Mouse (Mus musculus) hindbrain, embryonic 15.5 days (tissue): ENCODE measurements around the gene Chrna4. TPM values are rescaled to one million over a fixed set of nuclear protein-coding genes. Genes with fewer than 3 reads are reported as not detected.

ENCODE experiments used
- ATAC-seq: fragments of 200-750 bp; cut with Nextera tagmentation; 2 replicates; pipeline ENCODE4 v1.8.0; 2017; ENCODE audit warnings: low read depth, moderate number of reproducible peaks, moderate TSS enrichment; ENCODE audit not compliant: low FRiP score
- H3K27ac ChIP-seq: fragments of 300-500 bp; sonication (generic); replicated peaks from 2 replicates; pipeline ENCODE4 v1.5.1; 2015; ENCODE audit warnings: mild to moderate bottlenecking, inconsistent platforms
- H3K27me3 ChIP-seq: fragments of 300-500 bp; sonication (generic); 2 replicates; pipeline ENCODE4 v1.6.1; 2015; ENCODE audit warnings: control low read depth, inconsistent platforms
- H3K36me3 ChIP-seq: fragments of 300-500 bp; sonication (generic); 2 replicates; pipeline ENCODE4 v1.6.1; 2015; ENCODE audit warnings: control low read depth, inconsistent platforms
- H3K4me1 ChIP-seq: fragments of 300-500 bp; sonication (generic); replicated peaks from 2 replicates; pipeline ENCODE4 v1.6.1; 2015; ENCODE audit warnings: control low read depth, inconsistent platforms
- H3K4me2 ChIP-seq: fragments of 300-500 bp; sonication (generic); 2 replicates; pipeline ENCODE4 v1.6.1; 2015; ENCODE audit warnings: moderate library complexity, mild to moderate bottlenecking, inconsistent platforms
- H3K4me3 ChIP-seq: fragments of 300-500 bp; sonication (generic); 2 replicates; pipeline ENCODE4 v1.5.1; 2015; ENCODE audit warnings: mild to moderate bottlenecking, inconsistent platforms
- H3K9ac ChIP-seq: fragments of 300-500 bp; sonication (generic); 2 replicates; pipeline ENCODE4 v1.6.1; 2015; ENCODE audit warnings: inconsistent platforms
- H3K9me3 ChIP-seq: fragments of 300-500 bp; sonication (generic); 2 replicates; pipeline ENCODE4 v1.6.1; 2016; ENCODE audit warnings: control low read depth, inconsistent platforms
- WGBS: fragments of 180-500 bp; shearing (Covaris S2); methylation state at CpG from one replicate; pipeline ENCODE4 v1.1.7; 2015; 5-methylcytosine and 5-hydroxymethylcytosine counted together
- polyA plus RNA-seq: library from polyadenylated mRNA; unstranded; fragments of >200 nt; fragmentation: Nextera tagmentation; extraction: Ambion mirVana; gene quantifications from 2 replicates; pipeline ENCODE4 v1.2.1, GENCODE M21; 2015

Chrna4 gene
- polyA plus RNA-seq, 1 experiment from 2014 or later, result 40.7 TPM

GRCm38 (mm10) chr2:181035186-181035585 is 8.2 kb downstream of the Chrna4 start:
- no peak for ATAC-seq
- peaks cover 24% of the 10 kb centered on the region for H3K4me1 ChIP-seq
- H3K9me3 ChIP-seq, result no peaks in the 10 kb centered on the region
- no peaks in the 10 kb centered on the region for H3K27me3 ChIP-seq
- H3K27ac ChIP-seq, result no peak overlapping the region
- H3K4me2 ChIP-seq, result no peak overlapping the region
- H3K36me3 ChIP-seq, result no peaks in the 10 kb centered on the region; the same call in 1 of the 2 replicates
- no peak overlapping the region for H3K9ac ChIP-seq
- 92% methylated on average over 7 of the region's 7 CpGs for WGBS
- H3K4me3 ChIP-seq, result no peak overlapping the region

DNA sequence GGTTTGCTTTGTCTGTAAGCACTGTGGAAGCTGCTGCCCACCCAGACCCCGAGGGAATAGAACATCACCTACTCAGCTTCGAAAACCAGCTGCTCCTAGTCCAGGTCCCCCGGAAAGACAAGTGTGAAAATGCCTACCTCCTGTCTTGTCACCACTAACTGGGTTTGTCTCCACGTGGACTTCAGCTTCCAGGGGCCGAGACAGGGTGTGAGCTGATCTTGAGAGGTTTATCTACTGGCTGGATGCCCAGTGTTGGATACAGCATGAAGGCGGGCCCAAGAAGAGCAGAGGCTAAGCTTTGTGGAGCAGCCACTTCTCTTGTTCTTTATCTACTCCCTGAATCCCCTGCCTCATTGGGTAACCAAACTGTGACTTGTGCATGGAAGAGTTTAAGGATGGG is 10.0 kb downstream of the Chrna4 start:
- no peak for ATAC-seq
- H3K4me1 ChIP-seq, result peaks cover 12% of the 10 kb centered on the region
- WGBS, result 55% methylated on average over 6 of the region's 6 CpGs
- H3K4me2 ChIP-seq, result no peak overlapping the region
- H3K27me3 ChIP-seq, result no peaks in the 10 kb centered on the region
- H3K9me3 ChIP-seq, result no peaks in the 10 kb centered on the region
- no peak overlapping the region for H3K9ac ChIP-seq
- H3K36me3 ChIP-seq, result no peaks in the 10 kb centered on the region; the same call in 1 of the 2 replicates
- H3K4me3 ChIP-seq, result no peak overlapping the region
- H3K27ac ChIP-seq, result no peak overlapping the region

DNA sequence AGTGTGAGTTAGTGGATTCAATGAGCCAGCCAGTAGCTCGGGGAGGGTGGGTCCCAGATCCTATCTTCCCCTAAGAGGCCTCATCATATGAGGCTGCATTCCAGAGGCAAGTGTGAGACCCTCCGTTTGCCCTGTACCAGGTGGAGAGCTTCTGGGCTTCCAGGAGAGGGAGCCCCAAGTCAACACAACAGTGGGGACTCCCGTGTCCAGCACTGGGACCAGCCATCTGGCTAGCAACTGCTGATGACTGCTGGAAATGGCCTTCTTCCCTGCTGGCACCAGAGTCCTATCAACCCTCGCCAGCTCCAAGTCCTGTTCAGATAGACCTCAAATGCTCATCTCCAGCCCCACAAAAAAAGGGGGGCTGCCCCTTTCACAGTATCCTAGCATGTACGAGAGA is 10.9 kb downstream of the Chrna4 start:
- no peak overlapping the region for H3K9ac ChIP-seq
- H3K4me2 ChIP-seq, result no peak overlapping the region
- ATAC-seq, result 0 out of 2 replicates have a peak, but pooled peaks have one; percentile 55

GRCm38 (mm10) chr2:181031406-181031934 is 11.9 kb downstream of the Chrna4 start:
- Histone ChIP-seq H3K9ac (no peak overlapping the region), H3K4me2 (no peak overlapping the region), H3K27me3 (no peaks in the 10 kb centered on the region), H3K4me3 (no peak overlapping the region), H3K4me1 (peaks cover 7% of the 10 kb centered on the region; the same call in 1 of the 2 replicates), H3K27ac (no peak overlapping the region), H3K36me3 (no peaks in the 10 kb centered on the region; the same call in 1 of the 2 replicates), H3K9me3 (no peaks in the 10 kb centered on the region)
- no peak for ATAC-seq
- 83% methylated on average over 11 of the region's 11 CpGs for WGBS

More for the DNA sequence above, 10.9 kb downstream of the Chrna4 start:
- 46% methylated on average over 5 of the region's 5 CpGs for WGBS
- Histone ChIP-seq H3K4me1 (peaks cover 3% of the 10 kb centered on the region; the same call in 1 of the 2 replicates), H3K27me3 (no peaks in the 10 kb centered on the region), H3K9me3 (no peaks in the 10 kb centered on the region), H3K27ac (no peak overlapping the region), H3K36me3 (no peaks in the 10 kb centered on the region; the same call in 1 of the 2 replicates), H3K4me3 (no peak overlapping the region)

- Histone ChIP-seq H3K27ac (no peak overlapping the region), H3K4me3 (no peak overlapping the region), H3K9me3 (no peaks in the 10 kb centered on the region), H3K36me3 (no peaks in the 10 kb centered on the region), H3K9ac (no peak overlapping the region), H3K4me1 (no peaks in the 10 kb centered on the region), H3K27me3 (no peaks in the 10 kb centered on the region), H3K4me2 (no peak overlapping the region)
- WGBS, result 52% methylated on average over 5 of the region's 5 CpGs
- no peak for ATAC-seq
Measured at GRCm38 (mm10) chr2:181008339-181008738, 35.0 kb downstream of the Chrna4 start.

GRCm38 (mm10) chr2:181007054-181007453 is 36.3 kb downstream of the Chrna4 start:
- Histone ChIP-seq H3K36me3 (no peaks in the 10 kb centered on the region), H3K9ac (no peak overlapping the region), H3K4me1 (no peaks in the 10 kb centered on the region), H3K4me2 (no peak overlapping the region), H3K4me3 (no peak overlapping the region), H3K27me3 (no peaks in the 10 kb centered on the region), H3K27ac (no peak overlapping the region), H3K9me3 (no peaks in the 10 kb centered on the region)
- ATAC-seq, result no peak
- 23% methylated on average over 4 of the region's 4 CpGs for WGBS

GRCm38 (mm10) chr2:180996905-180997304 is 46.4 kb downstream of the Chrna4 start:
- Histone ChIP-seq H3K27ac (no peak overlapping the region), H3K9ac (no peak overlapping the region), H3K27me3 (no peaks in the 10 kb centered on the region), H3K4me3 (no peak overlapping the region), H3K4me2 (no peak overlapping the region), H3K36me3 (no peaks in the 10 kb centered on the region), H3K9me3 (no peaks in the 10 kb centered on the region), H3K4me1 (no peaks in the 10 kb centered on the region)
- WGBS, result 75% methylated on average over 3 of the region's 3 CpGs
- peak; percentile 45 for ATAC-seq

GRCm38 (mm10) chr2:180996436-180996835 is 46.9 kb downstream of the Chrna4 start:
- WGBS, result 24% methylated on average over 5 of the region's 5 CpGs
- H3K9ac ChIP-seq, result no peak overlapping the region

DNA sequence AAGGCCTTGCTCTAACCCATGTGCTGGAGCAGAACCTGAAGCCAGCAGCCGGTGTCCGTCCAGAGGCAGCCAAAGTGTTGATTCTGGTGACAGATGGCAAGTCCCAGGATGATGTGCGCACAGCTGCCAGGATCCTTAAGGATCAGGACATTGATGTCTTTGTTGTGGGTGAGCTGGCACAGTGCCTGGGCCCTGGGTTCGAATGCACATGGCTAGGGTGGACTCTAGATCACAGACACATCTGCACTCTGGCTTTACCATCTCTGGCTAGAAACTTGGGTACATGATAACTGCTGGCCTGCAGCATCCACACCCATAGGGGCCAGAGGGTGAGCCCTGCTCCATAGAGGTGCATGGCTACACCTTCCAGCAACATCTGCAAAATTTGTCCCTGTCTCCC is 47.9 kb downstream of the Chrna4 start:
- Histone ChIP-seq H3K27ac (no peak overlapping the region), H3K36me3 (no peaks in the 10 kb centered on the region), H3K4me3 (no peak overlapping the region), H3K9me3 (no peaks in the 10 kb centered on the region), H3K4me1 (no peaks in the 10 kb centered on the region), H3K27me3 (no peaks in the 10 kb centered on the region), H3K9ac (no peak overlapping the region), H3K4me2 (no peak overlapping the region)
- no peak for ATAC-seq
- WGBS, result 72% methylated on average over 4 of the region's 4 CpGs

More at GRCm38 (mm10) chr2:180996436-180996835, 46.9 kb downstream of the Chrna4 start:
- no peak overlapping the region for H3K27ac ChIP-seq
- no peak overlapping the region for H3K4me2 ChIP-seq
- H3K4me3 ChIP-seq, result no peak overlapping the region
- H3K4me1 ChIP-seq, result no peaks in the 10 kb centered on the region
- H3K27me3 ChIP-seq, result no peaks in the 10 kb centered on the region
- peak; percentile 72 for ATAC-seq
- H3K36me3 ChIP-seq, result no peaks in the 10 kb centered on the region
- H3K9me3 ChIP-seq, result no peaks in the 10 kb centered on the region

- H3K4me3 ChIP-seq, result no peak overlapping the region
- H3K4me2 ChIP-seq, result no peak overlapping the region
- no peak for ATAC-seq
- 81% methylated on average over 2 of the region's 2 CpGs for WGBS
- H3K27me3 ChIP-seq, result no peaks in the 10 kb centered on the region
- no peak overlapping the region for H3K9ac ChIP-seq
- no peaks in the 10 kb centered on the region for H3K9me3 ChIP-seq
- H3K27ac ChIP-seq, result no peak overlapping the region
- H3K36me3 ChIP-seq, result no peaks in the 10 kb centered on the region
- no peaks in the 10 kb centered on the region for H3K4me1 ChIP-seq
Measured at GRCm38 (mm10) chr2:180994360-180994759, 49.0 kb downstream of the Chrna4 start.

GRCm38 (mm10) chr2:180990347-180990746 is 53.0 kb downstream of the Chrna4 start:
- Histone ChIP-seq H3K36me3 (no peaks in the 10 kb centered on the region), H3K4me3 (no peak overlapping the region), H3K4me2 (no peak overlapping the region), H3K27me3 (no peaks in the 10 kb centered on the region), H3K27ac (no peak overlapping the region), H3K9me3 (no peaks in the 10 kb centered on the region), H3K9ac (no peak overlapping the region), H3K4me1 (no peaks in the 10 kb centered on the region)
- 57% methylated on average over 4 of the region's 4 CpGs for WGBS
- no peak for ATAC-seq

GRCm38 (mm10) chr2:180988948-180989347 is 54.4 kb downstream of the Chrna4 start:
- Histone ChIP-seq H3K4me3 (no peak overlapping the region), H3K4me2 (no peak overlapping the region), H3K9ac (no peak overlapping the region), H3K9me3 (no peaks in the 10 kb centered on the region), H3K27me3 (no peaks in the 10 kb centered on the region), H3K27ac (no peak overlapping the region), H3K36me3 (no peaks in the 10 kb centered on the region), H3K4me1 (no peaks in the 10 kb centered on the region)
- ATAC-seq, result no peak
- WGBS, result 100% methylated on average over 1 of the region's 1 CpGs
